ENCODE assay signal across 24 mouse cellular contexts in genomic region chr11:104576772-104577612, GRCm38 (mm10). TPM values are rescaled to one million over a fixed set of nuclear protein-coding genes. Genes with fewer than 3 reads are reported as not detected.
A peak's percentile ranks its signal among the peaks of the same experiment; 100 is the strongest.
DNase-seq lines count a peak whose midpoint lies in the region; ATAC-seq and TF ChIP-seq lines count a peak whose summit lies in the region.
"Had no signal": no experiment of that assay in that cellular context is flagged by ENCODE, and none has a peak within 500 bp of the region (broad histone marks: within the 10 kb centered on the region; RNA-seq: fewer than 3 reads in every experiment).

No protein-coding gene starts in this region.

- intact Hi-C loops in heart, postnatal 36 days (cut with DNase I): no loop called here

- TF ChIP-seq CTCF in liver, postnatal 0 days (IDR thresholded peaks at IDR 0.05; ENCODE audit: low read depth): no peak

- peak overlapping the region; percentile 99 for H3K27ac ChIP-seq in heart, embryonic 11.5 days (ENCODE audit: low read depth, low read length)
- no peak overlapping the region for H3K27ac ChIP-seq in liver, postnatal 0 days (ENCODE audit: low read depth)
- H3K27ac ChIP-seq in heart, embryonic 15.5 days: peak overlapping the region; percentile 89
- H3K27ac ChIP-seq in limb, embryonic 15.5 days: no peak overlapping the region
- H3K27ac ChIP-seq: forebrain, embryonic 10.5 days; intestine, embryonic 15.5 days; midbrain, embryonic 12.5 days; neural tube, embryonic 12.5 days had no signal

- H3K9ac ChIP-seq in heart, embryonic 11.5 days (ENCODE audit: low read depth, low read length): peak overlapping the region; percentile 94
- H3K9ac ChIP-seq in liver, postnatal 0 days (replicated peaks): no peak overlapping the region
- peak overlapping the region; percentile 55 for H3K9ac ChIP-seq in heart, embryonic 15.5 days
- no peak overlapping the region for H3K9ac ChIP-seq in limb, embryonic 15.5 days
- H3K9ac ChIP-seq: intestine, embryonic 15.5 days; midbrain, embryonic 12.5 days; neural tube, embryonic 12.5 days had no signal

- H3K4me3 ChIP-seq in heart, embryonic 11.5 days (ENCODE audit: low read depth, low read length): peak overlapping the region; percentile 58
- H3K4me3 ChIP-seq in liver, postnatal 0 days (ENCODE audit: low read depth, low read length): no peak overlapping the region
- peak overlapping the region; percentile 49 for H3K4me3 ChIP-seq in heart, embryonic 15.5 days
- no peak overlapping the region for H3K4me3 ChIP-seq in limb, embryonic 15.5 days
- H3K4me3 ChIP-seq: forebrain, embryonic 10.5 days; intestine, embryonic 15.5 days; midbrain, embryonic 12.5 days; neural tube, embryonic 12.5 days had no signal

- TF ChIP-seq EP300 in liver, postnatal 0 days (IDR thresholded peaks at IDR 0.05; ENCODE audit: low read depth): no peak

- H3K36me3 ChIP-seq in heart, embryonic 11.5 days (ENCODE audit: control insufficient read depth, insufficient read depth, low read length): 0 out of 2 replicates have a peak, but pooled peaks cover 2% of the 10 kb centered on the region
- H3K36me3 ChIP-seq in liver, postnatal 0 days (replicated peaks; ENCODE audit: insufficient read depth, low read length): no peaks in the 10 kb centered on the region
- no peaks in the 10 kb centered on the region for H3K36me3 ChIP-seq in heart, embryonic 15.5 days
- H3K36me3 ChIP-seq in limb, embryonic 15.5 days: no peaks in the 10 kb centered on the region
- H3K36me3 ChIP-seq: forebrain, embryonic 10.5 days; intestine, embryonic 15.5 days; midbrain, embryonic 12.5 days; neural tube, embryonic 12.5 days had no signal

- no peaks in the 10 kb centered on the region for H3K27me3 ChIP-seq in heart, embryonic 11.5 days (ENCODE audit: control insufficient read depth, insufficient read depth, low read length)
- H3K27me3 ChIP-seq in liver, postnatal 0 days (ENCODE audit: insufficient read depth, low read length): no peaks in the 10 kb centered on the region
- H3K27me3 ChIP-seq in heart, embryonic 15.5 days: no peaks in the 10 kb centered on the region
- peaks cover 10% of the 10 kb centered on the region for H3K27me3 ChIP-seq in limb, embryonic 15.5 days
- H3K27me3 ChIP-seq: intestine, embryonic 15.5 days; neural tube, embryonic 12.5 days had no signal

- no peak for DNase-seq in heart, postnatal 36 days
- no peak for DNase-seq in liver, postnatal 0 days
- DNase-seq in liver: no peak
- DNase-seq in urinary bladder, postnatal 36 days (ENCODE audit: low spot score in 2 of 2): no peak
- DNase-seq: adrenal gland, adult 2 months; cerebellum, adult 11-12 months; cerebellum, postnatal 25 days; gastrocnemius, postnatal 25 days; kidney, adult 8-10 months; kidney, postnatal 25 days; lung, adult 18-20 months; retina, postnatal 1 day; right cerebral cortex, postnatal 25 days; spleen, adult 18-20 months had no signal

- no peaks in the 10 kb centered on the region; the same call in 1 of the 2 replicates for H3K9me3 ChIP-seq in heart, embryonic 11.5 days (replicated peaks; ENCODE audit: control insufficient read depth, low read length)
- H3K9me3 ChIP-seq in liver, postnatal 0 days (ENCODE audit: low read length): no peaks in the 10 kb centered on the region
- no peaks in the 10 kb centered on the region for H3K9me3 ChIP-seq in heart, embryonic 15.5 days (replicated peaks)
- no peaks in the 10 kb centered on the region for H3K9me3 ChIP-seq in limb, embryonic 15.5 days
- H3K9me3 ChIP-seq: forebrain, embryonic 10.5 days; intestine, embryonic 15.5 days; midbrain, embryonic 12.5 days; neural tube, embryonic 12.5 days had no signal

- 20% methylated on average over 10 of the region's 10 CpGs for WGBS in heart, embryonic 11.5 days (ENCODE audit: insufficient replicate concordance)
- WGBS in liver, postnatal 0 days (ENCODE audit: insufficient replicate concordance): 63% methylated on average over 10 of the region's 10 CpGs
- WGBS in heart, embryonic 15.5 days: 24% methylated on average over 10 of the region's 10 CpGs
- 33% methylated on average over 10 of the region's 10 CpGs for WGBS in limb, embryonic 15.5 days

- H3K4me2 ChIP-seq in heart, embryonic 11.5 days: peak overlapping the region; percentile 39
- H3K4me2 ChIP-seq in liver, postnatal 0 days (ENCODE audit: low read depth, low read length): peak overlapping the region; percentile 22; the same call in 1 of the 2 replicates
- H3K4me2 ChIP-seq in heart, embryonic 15.5 days: peak overlapping the region; percentile 58
- no peak overlapping the region for H3K4me2 ChIP-seq in limb, embryonic 15.5 days
- H3K4me2 ChIP-seq: intestine, embryonic 15.5 days; liver, embryonic 11.5 days; midbrain, embryonic 12.5 days; neural tube, embryonic 12.5 days had no signal

- peaks cover 21% of the 10 kb centered on the region for H3K4me1 ChIP-seq in heart, embryonic 11.5 days (ENCODE audit: control insufficient read depth, insufficient read depth, low read length)
- H3K4me1 ChIP-seq in liver, postnatal 0 days (ENCODE audit: insufficient read depth): no peaks in the 10 kb centered on the region
- H3K4me1 ChIP-seq in heart, embryonic 15.5 days (replicated peaks): peaks cover 47% of the 10 kb centered on the region
- peaks cover 7% of the 10 kb centered on the region; the same call in 1 of the 2 replicates for H3K4me1 ChIP-seq in limb, embryonic 15.5 days

- ATAC-seq in heart, embryonic 11.5 days (replicated peaks; ENCODE audit: insufficient number of reproducible peaks, low FRiP score, low TSS enrichment): peak; percentile 72
- no peak for ATAC-seq in liver, postnatal 0 days
- ATAC-seq in heart, embryonic 15.5 days (replicated peaks; ENCODE audit: insufficient number of reproducible peaks, insufficient read depth, low FRiP score, low read depth): peak; percentile 66
- ATAC-seq in limb, embryonic 15.5 days (ENCODE audit: insufficient number of reproducible peaks, low FRiP score, low TSS enrichment, low read depth): peak; percentile 60; the same call in 1 of the 2 replicates
- ATAC-seq: forebrain, embryonic 16.5 days; hindbrain, embryonic 16.5 days; intestine, embryonic 15.5 days had no signal

RNA-seq across cellular contexts. Expression of gene Myl4, which starts 26.5 kb away (rescaled TPM):
- 3,018 and 3,194 TPM in 2 replicates for polyA plus RNA-seq in heart, embryonic 11.5 days (2014; fragmentation: Nextera tagmentation; extraction: Ambion mirVana)
- 100 to 1,000 TPM; 628 to 806 TPM for total RNA-seq in heart, postnatal 36 days (2021)
- 8.1 and 8.3 TPM in 2 replicates for polyA plus RNA-seq in liver, postnatal 0 days (2015; fragmentation: Nextera tagmentation; extraction: Ambion mirVana)
- 1,694 and 1,744 TPM in 2 replicates for polyA plus RNA-seq in heart, embryonic 15.5 days (2015; fragmentation: Nextera tagmentation; extraction: Ambion mirVana)
- 131 and 324 TPM in 2 replicates for polyA plus RNA-seq in limb, embryonic 15.5 days (2015; fragmentation: Nextera tagmentation; extraction: Ambion mirVana)

RNA-seq across cellular contexts. Expression of gene Cdc27, which starts 26.6 kb away (rescaled TPM):
- 34.4 and 44.6 TPM in 2 replicates for polyA plus RNA-seq in heart, embryonic 11.5 days (2014; fragmentation: Nextera tagmentation; extraction: Ambion mirVana)
- total RNA-seq in heart, postnatal 36 days (2021): 10 to 100 TPM; 27.2 to 31.1 TPM
- 12.3 and 13.8 TPM in 2 replicates for polyA plus RNA-seq in liver, postnatal 0 days (2015; fragmentation: Nextera tagmentation; extraction: Ambion mirVana)
- 25.7 and 28.8 TPM in 2 replicates for polyA plus RNA-seq in heart, embryonic 15.5 days (2015; fragmentation: Nextera tagmentation; extraction: Ambion mirVana)
- polyA plus RNA-seq in limb, embryonic 15.5 days (2015; fragmentation: Nextera tagmentation; extraction: Ambion mirVana): 37.4 and 40.6 TPM in 2 replicates

RNA-seq across cellular contexts. Expression of gene Itgb3, which starts 30.8 kb away (rescaled TPM):
- 3.9 and 4.6 TPM in 2 replicates for polyA plus RNA-seq in heart, embryonic 11.5 days (2014; fragmentation: Nextera tagmentation; extraction: Ambion mirVana)
- total RNA-seq in heart, postnatal 36 days (2021): 1 to 10 TPM; 3.0 to 3.3 TPM
- polyA plus RNA-seq in liver, postnatal 0 days (2015; fragmentation: Nextera tagmentation; extraction: Ambion mirVana): 13.6 and 16.0 TPM in 2 replicates
- polyA plus RNA-seq in heart, embryonic 15.5 days (2015; fragmentation: Nextera tagmentation; extraction: Ambion mirVana): 3.7 and 5.4 TPM in 2 replicates
- polyA plus RNA-seq in limb, embryonic 15.5 days (2015; fragmentation: Nextera tagmentation; extraction: Ambion mirVana): 3.7 and 4.8 TPM in 2 replicates

Comparison
In these comparisons a context has a peak if more than half of its experiments do, and no peak if none do; other contexts are left out.
1. H3K27ac ChIP-seq: peak in heart, embryonic 11.5 days (single experiment) and heart, embryonic 15.5 days (single experiment); none in liver, postnatal 0 days (single experiment) and limb, embryonic 15.5 days (single experiment).
2. H3K4me3 ChIP-seq: peak in heart, embryonic 11.5 days (single experiment) and heart, embryonic 15.5 days (single experiment); none in liver, postnatal 0 days (single experiment) and limb, embryonic 15.5 days (single experiment).
3. H3K9ac ChIP-seq: peak in heart, embryonic 11.5 days (single experiment) and heart, embryonic 15.5 days (single experiment); none in liver, postnatal 0 days (single experiment) and limb, embryonic 15.5 days (single experiment).
4. RNA of gene Myl4, which starts 26.5 kb away (polyA plus RNA-seq): 3,018 to 3,194 TPM in heart, embryonic 11.5 days, 1,694 to 1,744 TPM in heart, embryonic 15.5 days and 131 to 324 TPM in limb, embryonic 15.5 days; 8.1 to 8.3 TPM in liver, postnatal 0 days; every median in the first group is over 10 times any median in the second.